Mouse (Mus musculus) activated CD4-positive, CD25-positive, alpha-beta regulatory T cell, adult 9 weeks (primary cell): Measurements from ENCODE around the gene Sdf4. TPM values are rescaled to one million over a fixed set of nuclear protein-coding genes. Genes with fewer than 3 reads are reported as not detected.

ENCODE experiments used
- polyA plus RNA-seq: library from polyadenylated mRNA; unstranded; fragments of 100-300 nt; shearing (Covaris generic); gene quantifications from one replicate; pipeline ENCODE4 v1.2.1, GENCODE M21; 2017

Sdf4 gene
- polyA plus RNA-seq: 591 TPM

GRCm38 (mm10) chr4:155992241-155992905 is at the start of gene Sdf4, which contains the start of gene B3galt6:
TSS of gene Sdf4 (plus strand) at chr4:155992872.
TSS of gene B3galt6 (minus strand) at chr4:155992649.

GRCm38 (mm10) chr4:155943534-155944249 is 49.0 kb upstream of the Sdf4 start, which contains the start of gene Ube2j2:
TSS of gene Ube2j2 (plus strand) at chr4:155943831.

GRCm38 (mm10) chr4:155962167-155962971 is 30.3 kb upstream of the Sdf4 start, which contains the start of gene C1qtnf12:
TSS of gene C1qtnf12 (plus strand) at chr4:155962318.

GRCm38 (mm10) chr4:156013637-156014036 is 21.0 kb downstream of the Sdf4 start, which contains the start of gene Tnfrsf4:
TSS of gene Tnfrsf4 (plus strand) at chr4:156013843.

GRCm38 (mm10) chr4:156026013-156026412 is 33.3 kb downstream of the Sdf4 start, which contains the start of gene Tnfrsf18:
TSS of gene Tnfrsf18 (plus strand) at chr4:156026164.

GRCm38 (mm10) chr4:156059261-156059660 is 66.6 kb downstream of the Sdf4 start, which contains the start of gene Ttll10:
TSS of gene Ttll10 (minus strand) at chr4:156059414.

Other genes starting within 250 kb of the Sdf4 start
- 38.3 TPM for gene Atad3a, start 231.8 kb upstream of the Sdf4 start, polyA plus RNA-seq
- gene Vwa1, start 218.2 kb upstream of the Sdf4 start, polyA plus RNA-seq: not detected
- not detected for gene Tmem88b, start 207.0 kb upstream of the Sdf4 start, polyA plus RNA-seq
- not detected for gene Ankrd65, start 202.4 kb upstream of the Sdf4 start, polyA plus RNA-seq
- 138 TPM for gene Mrpl20, start 190.0 kb upstream of the Sdf4 start, polyA plus RNA-seq
- gene Ccnl2, start 180.4 kb upstream of the Sdf4 start, polyA plus RNA-seq: 168 TPM
- 197 TPM for gene Aurkaip1, start 161.6 kb upstream of the Sdf4 start, polyA plus RNA-seq
- 4.0 TPM for gene Mxra8, start 153.2 kb upstream of the Sdf4 start, polyA plus RNA-seq
- 2.8 TPM for gene Dvl1, start 145.5 kb upstream of the Sdf4 start, polyA plus RNA-seq
- gene Tas1r3, start 129.5 kb upstream of the Sdf4 start, polyA plus RNA-seq: 0.92 TPM
- 20.4 TPM for gene Cptp, start 123.4 kb upstream of the Sdf4 start, polyA plus RNA-seq
- 92.1 TPM for gene Ints11, start 123.3 kb upstream of the Sdf4 start, polyA plus RNA-seq
- 32.6 TPM for gene Pusl1, start 101.1 kb upstream of the Sdf4 start, polyA plus RNA-seq
- 7.8 TPM for gene Acap3, start 101.0 kb upstream of the Sdf4 start, polyA plus RNA-seq
- gene Ube2j2, start 49.0 kb upstream of the Sdf4 start, polyA plus RNA-seq: 15.3 TPM
- 24.3 TPM for gene C1qtnf12, start 30.6 kb upstream of the Sdf4 start, polyA plus RNA-seq
- gene B3galt6, start 223 bp upstream of the Sdf4 start, polyA plus RNA-seq: 1.3 TPM
- 998 TPM for gene Tnfrsf4, start 21.0 kb downstream of the Sdf4 start, polyA plus RNA-seq
- gene Tnfrsf18, start 33.3 kb downstream of the Sdf4 start, polyA plus RNA-seq: 855 TPM
- gene Ttll10, start 66.5 kb downstream of the Sdf4 start, polyA plus RNA-seq: 0.20 TPM
- 43.2 TPM for gene 9430015G10Rik, start 117.1 kb downstream of the Sdf4 start, polyA plus RNA-seq
- gene Rnf223, start 137.6 kb downstream of the Sdf4 start, polyA plus RNA-seq: 0.18 TPM
- 1.1 TPM for gene Agrn, start 204.6 kb downstream of the Sdf4 start, polyA plus RNA-seq
- gene Isg15, start 207.9 kb downstream of the Sdf4 start, polyA plus RNA-seq: 58.5 TPM
- gene AW011738, start 210.4 kb downstream of the Sdf4 start, polyA plus RNA-seq: 23.6 TPM
- 2.1 TPM for gene Perm1, start 223.0 kb downstream of the Sdf4 start, polyA plus RNA-seq
- gene Plekhn1, start 242.0 kb downstream of the Sdf4 start, polyA plus RNA-seq: 7.4 TPM
- gene Noc2l, start 243.1 kb downstream of the Sdf4 start, polyA plus RNA-seq: 15.7 TPM